Mouse (Mus musculus) megakaryocyte, adult 5-6 weeks (primary cell): Measurements from ENCODE around the gene Emilin1. TPM values are rescaled to one million over a fixed set of nuclear protein-coding genes. Genes with fewer than 3 reads are reported as not detected.

ENCODE experiments used
- ATAC-seq: 2 replicates; pipeline ENCODE4 v1.8.0; 2016; ENCODE audit warnings: mild to moderate bottlenecking, inconsistent platforms; ENCODE audit not compliant: poor library complexity, severe bottlenecking
- total RNA-seq, 2 experiments: library from RNA; stranded (forward) in 1 of 2; stranded (reverse) in 1 of 2; fragments of 153-499, 151-499 nt in 1 of 2; fragments of 221-1000, 200-1000 nt in 1 of 2; gene quantifications; 2 replicates each; pipeline versions ENCODE4 v1.2.3 to v1.2.4; 2015 to 2017

Emilin1 gene
- total RNA-seq, 2 experiments from 2014 or later = 20.3 to 25.5 TPM

- ATAC-seq = no peak
Measured at GRCm38 (mm10) chr5:30923119-30923518, 9.9 kb downstream of the Emilin1 start.

DNA sequence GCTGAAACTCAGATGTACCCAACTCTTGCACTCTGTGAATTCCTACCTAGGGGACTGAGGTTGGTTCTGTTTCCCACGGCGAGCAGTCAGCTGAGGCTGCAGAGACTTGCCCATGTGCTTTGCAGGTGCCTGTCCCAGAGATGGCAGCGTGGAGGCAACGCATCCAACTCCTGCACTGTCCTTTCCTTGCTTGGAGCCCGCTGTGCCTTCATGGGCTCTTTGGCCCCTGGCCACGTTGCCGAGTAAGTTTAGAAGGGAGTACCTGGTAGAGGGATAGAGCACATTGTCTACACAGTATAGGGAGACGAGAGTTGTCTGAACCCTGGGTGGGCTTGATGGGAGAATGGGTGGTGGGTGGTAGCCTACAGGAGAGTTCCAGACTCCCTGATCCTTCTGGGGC is 11.4 kb downstream of the Emilin1 start:
- no peak for ATAC-seq

DNA sequence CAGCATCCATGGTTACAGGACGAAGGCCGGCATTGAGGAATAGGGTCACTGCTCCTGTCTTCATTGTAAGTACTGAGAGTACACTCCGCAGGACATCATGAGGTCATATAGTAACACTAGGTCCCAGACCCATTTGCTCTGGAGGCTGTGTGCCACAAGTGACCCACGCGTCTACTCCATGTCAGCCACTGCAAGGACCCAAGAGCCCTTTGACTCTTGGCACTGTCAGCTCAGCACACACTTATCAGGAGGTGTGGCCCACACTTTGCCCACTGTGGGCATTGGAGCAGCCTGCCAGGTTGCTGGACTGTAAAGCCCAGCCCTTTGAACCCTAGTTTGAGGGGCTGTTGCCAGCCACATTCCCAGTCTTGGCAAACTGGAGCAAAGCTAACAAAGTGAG is 12.0 kb downstream of the Emilin1 start:
- no peak for ATAC-seq

- no peak for ATAC-seq
Measured at GRCm38 (mm10) chr5:30926073-30926472, 12.9 kb downstream of the Emilin1 start.

DNA sequence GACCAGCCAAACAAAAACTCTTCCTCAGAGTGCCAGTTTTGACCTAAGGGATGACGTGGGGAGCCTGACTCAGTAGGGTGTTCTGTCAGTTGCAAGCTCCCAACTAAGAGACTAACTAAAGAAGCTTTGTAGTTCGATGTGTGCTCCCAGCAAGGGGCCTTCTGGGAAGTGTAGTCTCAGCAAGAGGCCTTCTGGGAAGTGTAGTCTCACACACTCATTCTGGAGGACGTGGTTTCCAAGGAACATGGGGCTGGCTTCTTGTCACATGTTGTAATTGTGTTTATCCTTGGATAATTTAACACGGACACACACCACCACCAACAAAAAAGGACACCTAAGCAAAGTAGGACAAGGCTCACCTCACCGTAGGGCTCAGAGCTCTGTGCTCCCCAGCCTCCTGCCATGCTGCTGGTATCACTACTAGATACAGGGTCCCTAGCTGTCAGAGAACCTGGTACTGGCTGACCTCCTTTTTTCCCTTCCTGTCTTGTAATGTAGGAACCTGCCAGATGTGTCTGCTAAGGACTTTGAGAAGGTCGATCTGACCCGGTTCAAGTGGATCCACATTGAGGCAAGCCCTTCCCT is 14.8 kb downstream of the Emilin1 start:
- no peak for ATAC-seq

DNA sequence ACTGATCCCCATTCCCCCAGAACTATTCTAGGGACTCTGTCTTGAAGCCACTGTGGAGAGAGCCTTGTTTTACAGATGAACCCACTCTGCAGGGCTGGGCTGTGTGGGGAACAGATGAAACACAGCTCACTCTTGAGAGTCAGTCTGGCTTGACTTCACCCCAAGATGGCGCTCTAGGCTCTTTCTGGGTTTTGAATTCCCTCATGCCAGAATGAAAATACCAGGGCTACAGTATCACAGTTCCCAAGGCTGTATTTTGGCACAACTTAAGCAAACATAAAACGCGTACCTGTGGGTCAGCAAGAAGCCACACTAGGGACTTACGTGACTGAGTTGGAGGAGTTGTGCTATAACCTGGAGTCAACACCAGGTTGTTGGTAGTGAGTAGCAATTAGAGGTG is 16.9 kb downstream of the Emilin1 start:
- ATAC-seq = peak; percentile 80

DNA sequence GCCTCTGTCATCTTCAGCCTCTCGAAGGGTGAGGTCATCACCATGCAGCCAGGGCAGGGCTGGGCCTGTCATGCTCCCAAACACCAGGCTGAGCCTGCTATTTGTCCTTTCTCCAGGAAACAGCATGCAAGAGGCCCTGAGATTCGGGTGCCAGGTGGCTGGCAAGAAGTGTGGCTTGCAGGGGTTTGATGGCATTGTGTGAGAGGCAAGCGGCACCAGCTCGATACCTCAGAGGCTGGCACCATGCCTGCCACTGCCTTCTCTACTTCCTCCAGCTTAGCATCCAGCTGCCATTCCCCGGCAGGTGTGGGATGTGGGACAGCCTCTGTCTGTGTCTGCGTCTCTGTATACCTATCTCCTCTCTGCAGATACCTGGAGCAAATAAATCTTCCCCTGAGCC is 17.6 kb downstream of the Emilin1 start:
- ATAC-seq = no peak

- no peak for ATAC-seq
Measured at GRCm38 (mm10) chr5:30931378-30931777, 18.2 kb downstream of the Emilin1 start.

GRCm38 (mm10) chr5:30933705-30934104 is 20.5 kb downstream of the Emilin1 start:
- ATAC-seq = no peak

DNA sequence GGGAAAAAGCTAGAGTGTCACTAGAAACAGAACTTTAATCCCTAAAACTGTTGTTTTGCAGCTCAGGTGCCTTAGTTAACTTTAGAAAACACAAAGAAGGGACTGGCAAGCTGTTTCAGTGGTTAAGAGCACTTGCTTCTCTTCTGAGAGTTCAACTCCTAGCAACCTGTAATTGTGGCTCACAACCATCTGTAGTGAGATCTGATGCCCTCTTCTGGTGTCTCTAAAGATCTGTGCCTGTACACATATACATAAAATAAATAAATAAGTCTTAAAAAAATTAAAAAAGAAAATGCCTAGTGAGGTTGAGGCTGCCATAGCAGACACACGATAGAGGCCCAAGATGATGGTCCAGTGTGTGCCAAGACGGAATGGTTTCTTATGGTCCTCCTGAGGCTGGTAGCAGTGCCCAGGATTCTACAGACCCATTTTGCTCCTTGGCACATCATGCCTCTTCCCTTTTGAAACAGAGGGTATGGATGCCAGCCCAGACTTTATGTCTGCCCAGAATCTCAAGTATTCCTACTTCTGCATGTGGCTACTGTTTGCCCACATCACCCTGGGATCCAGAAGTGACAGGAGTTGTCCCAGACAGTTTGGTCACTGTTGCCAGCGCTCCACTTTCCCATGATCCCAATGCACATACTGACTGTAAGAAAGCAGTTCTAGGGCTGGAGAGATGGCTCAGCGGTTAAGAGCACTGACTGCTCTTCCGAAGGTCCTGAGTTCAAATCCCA is 21.7 kb downstream of the Emilin1 start:
- ATAC-seq = no peak

- ATAC-seq = no peak
Measured at GRCm38 (mm10) chr5:30943004-30943403, 29.8 kb downstream of the Emilin1 start.

DNA sequence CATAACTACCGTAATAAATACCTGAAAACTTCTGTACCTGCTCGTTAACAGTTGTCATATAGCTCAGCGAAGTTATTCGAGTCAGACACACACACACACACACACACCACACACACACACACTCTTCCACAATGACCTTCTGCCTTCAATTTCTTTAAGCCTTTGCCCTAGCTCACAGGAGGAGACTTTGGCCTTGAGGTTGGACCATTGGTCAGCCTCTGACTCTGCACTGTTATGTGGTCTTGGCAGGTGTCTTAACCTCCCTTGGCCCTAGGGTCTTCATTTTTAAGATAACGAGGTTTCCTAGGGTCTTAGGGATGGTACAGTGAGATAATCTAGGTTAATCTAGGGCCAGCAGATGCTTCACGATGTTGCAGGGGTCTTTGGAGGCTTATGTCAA is 31.1 kb downstream of the Emilin1 start:
- no peak for ATAC-seq

GRCm38 (mm10) chr5:30944956-30945781 is 32.0 kb downstream of the Emilin1 start, which contains the start of gene Cgref1:
Cgref1 (minus strand) TSS chr5:30945591.
- no peak for ATAC-seq

DNA sequence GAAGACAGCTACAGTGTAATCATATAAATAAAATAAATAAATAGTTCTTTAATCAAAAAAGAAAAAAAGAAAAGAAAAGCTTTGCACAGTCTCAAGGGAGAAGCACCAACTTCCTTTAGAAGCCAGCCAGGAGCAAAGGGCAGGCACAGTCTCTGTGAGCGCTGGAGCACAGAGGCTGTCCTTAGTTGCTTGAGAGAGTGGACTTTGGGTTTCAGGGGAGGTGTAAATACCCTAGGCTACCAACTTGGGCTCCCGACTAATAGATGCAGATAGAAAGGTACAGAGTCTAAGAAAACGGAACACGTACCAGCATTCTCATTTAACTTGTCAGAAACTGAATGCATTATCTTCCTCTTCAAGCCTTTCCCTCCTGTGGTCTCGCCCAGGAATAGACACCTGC is 35.4 kb downstream of the Emilin1 start:
- no peak for ATAC-seq

DNA sequence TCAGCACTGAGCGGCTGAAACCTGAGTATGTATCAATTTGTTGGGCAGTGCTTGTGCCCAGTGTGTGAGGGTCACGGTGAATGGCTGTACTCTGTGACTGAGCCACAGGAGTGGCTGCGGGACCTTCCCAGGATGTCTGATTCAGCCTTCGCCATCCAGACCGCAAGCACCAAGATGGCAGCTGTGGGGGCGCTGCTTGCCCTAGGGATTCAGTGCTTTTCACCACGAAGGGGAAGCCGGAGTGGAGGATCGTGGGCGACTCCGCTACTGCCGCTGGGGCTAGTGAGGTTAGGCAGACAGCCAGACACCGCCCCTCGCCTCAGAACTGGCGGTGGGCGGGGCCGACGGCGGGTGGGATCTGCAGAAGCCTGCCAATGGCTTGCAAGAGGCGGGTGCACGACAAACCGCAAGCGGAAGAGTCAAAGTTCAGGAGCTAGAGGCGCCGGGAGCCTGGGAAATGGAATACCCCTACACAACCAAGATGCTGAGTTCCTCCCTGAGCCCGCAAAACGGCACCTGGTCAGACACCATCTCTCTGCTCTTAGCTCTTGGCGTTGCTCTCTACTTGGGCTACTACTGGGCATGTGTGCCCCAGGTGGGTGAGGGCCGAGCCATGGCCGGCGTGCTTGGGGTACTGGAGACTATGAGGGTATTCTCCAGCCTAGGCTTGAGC is 36.6 kb downstream of the Emilin1 start:
- ATAC-seq = peak; percentile 92

GRCm38 (mm10) chr5:30950451-30950850 is 37.2 kb downstream of the Emilin1 start:
- no peak for ATAC-seq

GRCm38 (mm10) chr5:30950922-30951321 is 37.7 kb downstream of the Emilin1 start:
- ATAC-seq = no peak

- no peak for ATAC-seq
Measured at GRCm38 (mm10) chr5:30951706-30952105, 38.5 kb downstream of the Emilin1 start.

- no peak for ATAC-seq
Measured at GRCm38 (mm10) chr5:30952551-30952950, 39.3 kb downstream of the Emilin1 start.

GRCm38 (mm10) chr5:30954065-30954464 is 40.9 kb downstream of the Emilin1 start:
- ATAC-seq = no peak

DNA sequence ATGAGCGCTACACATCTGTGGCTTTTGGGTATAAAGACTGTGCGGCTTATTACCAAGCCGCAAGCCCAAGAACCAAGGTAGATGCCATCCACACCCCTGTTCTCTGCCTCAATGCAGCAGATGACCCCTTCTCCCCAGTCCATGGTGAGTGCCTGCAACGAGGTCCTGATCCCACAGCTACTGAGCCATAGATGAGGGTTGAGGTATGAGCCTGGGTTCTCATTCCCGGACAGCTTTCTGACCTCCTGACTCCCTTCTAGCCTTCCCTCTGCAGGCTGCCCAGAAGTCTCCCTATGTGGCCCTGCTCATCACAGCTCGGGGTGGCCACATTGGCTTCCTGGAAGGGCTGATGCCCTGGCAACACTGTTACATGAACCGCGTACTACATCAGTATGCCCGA is 41.4 kb downstream of the Emilin1 start:
- ATAC-seq = no peak
